Mouse (Mus musculus) limb, embryonic 11.5 days (tissue): ENCODE data around the gene Tbc1d24. TPM values are rescaled to one million over a fixed set of nuclear protein-coding genes. Genes with fewer than 3 reads are reported as not detected.

Experiments
- ATAC-seq: fragments of 200-750 bp; cut with Nextera tagmentation; 2 replicates; pipeline ENCODE4 v1.8.0; 2017; ENCODE audit warnings: low read depth; ENCODE audit not compliant: insufficient number of reproducible peaks, low FRiP score, low TSS enrichment
- DNase-seq: peaks from one replicate; pipeline ENCODE4 v3.0.0-alpha.2; 2015; ENCODE audit warnings: low spot score
- H3K27ac ChIP-seq: fragments of 300-500 bp; sonication (generic); replicated peaks from 2 replicates; pipeline ENCODE4 v1.5.1; 2014; ENCODE audit warnings: low read depth, mild to moderate bottlenecking, low read length
- H3K27me3 ChIP-seq: fragments of 300-500 bp; sonication (generic); 2 replicates; pipeline ENCODE4 v1.6.1; 2014; ENCODE audit warnings: mild to moderate bottlenecking, low read length, mixed read lengths; ENCODE audit not compliant: control insufficient read depth, insufficient read depth
- H3K36me3 ChIP-seq: fragments of 300-500 bp; sonication (generic); 2 replicates; pipeline ENCODE4 v1.6.1; 2014; ENCODE audit warnings: mild to moderate bottlenecking, low read length, moderate library complexity, mixed read lengths; ENCODE audit not compliant: control insufficient read depth, insufficient read depth
- H3K4me1 ChIP-seq: fragments of 300-500 bp; sonication (generic); 2 replicates; pipeline ENCODE4 v1.6.1; 2014; ENCODE audit warnings: low read length, mixed read lengths; ENCODE audit not compliant: control insufficient read depth, insufficient read depth
- H3K4me2 ChIP-seq: fragments of 300-500 bp; sonication (generic); 2 replicates; pipeline ENCODE4 v1.6.1; 2014; ENCODE audit warnings: low read depth, mild to moderate bottlenecking, moderate library complexity; ENCODE audit not compliant: severe bottlenecking
- H3K4me3 ChIP-seq: fragments of 300-500 bp; sonication (generic); 2 replicates; pipeline ENCODE4 v1.5.1; 2014; ENCODE audit warnings: low read depth, low read length
- H3K9ac ChIP-seq: fragments of 300-500 bp; sonication (generic); 2 replicates; pipeline ENCODE4 v1.6.1; 2014; ENCODE audit warnings: mild to moderate bottlenecking, low read length
- H3K9me3 ChIP-seq: fragments of 300-500 bp; sonication (generic); 2 replicates; pipeline ENCODE4 v1.6.1; 2016; ENCODE audit warnings: low read length; ENCODE audit not compliant: control insufficient read depth
- WGBS: fragments of 180-500 bp; shearing (Covaris S2); extraction: QIAGEN DNeasy Blood & Tissue Kit; methylation state at CpG from one replicate; pipeline ENCODE4 v1.1.7; 2014; 5-methylcytosine and 5-hydroxymethylcytosine counted together
- polyA plus RNA-seq: library from polyadenylated mRNA; unstranded; fragments of >200 nt; fragmentation: Nextera tagmentation; extraction: Ambion mirVana; gene quantifications from 2 replicates; pipeline ENCODE4 v1.2.1, GENCODE M21; 2014

The Tbc1d24 gene
- 5.0 and 5.2 TPM in 2 replicates for polyA plus RNA-seq

DNA sequence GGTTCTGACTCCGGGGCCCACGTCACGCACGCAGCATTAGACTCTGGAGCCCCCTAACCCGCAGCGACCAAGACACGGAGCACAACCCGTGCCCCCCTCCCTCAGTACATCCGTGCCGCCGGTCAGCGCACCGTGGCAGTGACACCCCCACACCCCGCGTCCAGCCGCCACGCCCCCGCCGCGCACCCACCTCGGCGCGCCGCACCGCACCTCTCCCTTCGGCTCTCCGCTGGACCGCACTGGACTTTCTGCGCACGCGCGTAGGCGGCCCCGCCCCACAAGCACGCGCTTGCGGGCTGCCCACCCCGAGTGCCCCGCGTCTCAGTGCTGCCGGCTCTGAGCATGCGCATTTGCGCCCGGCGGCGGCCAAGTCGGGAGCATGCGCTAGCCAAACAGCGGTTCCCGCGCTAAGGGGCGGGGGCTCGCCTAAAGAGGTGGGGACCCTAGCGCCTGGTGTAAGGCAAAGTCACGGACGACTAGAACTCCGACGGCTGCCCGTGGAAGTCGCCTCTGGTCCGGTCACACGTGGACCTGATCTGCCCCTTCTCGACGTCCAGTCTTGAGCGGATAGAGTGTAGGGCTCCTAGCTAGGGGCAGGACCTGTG, at the start of gene Tbc1d24:
Gene Tbc1d24 (minus strand): TSS at position 279 of the 605 bp plus-strand sequence.
- Histone ChIP-seq H3K27ac (no peak within 1 kb of the TSS), H3K9ac (peak within 1 kb of the TSS; percentile 67), H3K36me3 (no peaks in the 10 kb centered on the region), H3K27me3 (peaks cover 3% of the 10 kb centered on the region; the same call in 1 of the 2 replicates), H3K4me1 (peaks cover 56% of the 10 kb centered on the region), H3K9me3 (no peaks in the 10 kb centered on the region), H3K4me2 (peak within 1 kb of the TSS; percentile 86), H3K4me3 (peak within 1 kb of the TSS; percentile 62)
- peak; percentile 95 for DNase-seq
- WGBS: under 1% methylated on average over 65 of the region's 65 CpGs
- ATAC-seq: peak; percentile 48

DNA sequence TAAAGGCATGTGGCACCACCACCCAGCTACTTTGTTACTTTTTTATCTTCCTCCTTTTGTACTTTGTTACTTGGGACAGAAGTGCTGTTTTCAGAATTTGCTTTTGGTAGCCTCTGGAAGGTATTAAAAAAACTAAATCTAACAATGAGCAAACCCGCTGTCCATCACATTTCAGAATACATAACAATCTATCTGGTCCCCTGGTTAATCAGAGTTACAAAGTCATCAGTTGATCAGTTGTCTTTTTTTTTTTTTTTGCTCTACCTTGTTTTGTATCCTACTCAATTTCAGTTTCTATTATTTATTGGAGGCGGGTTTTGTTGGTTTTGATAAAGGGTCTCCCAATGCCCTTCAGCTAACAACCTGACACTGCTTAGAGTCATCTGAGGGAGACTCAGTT, 47.0 kb upstream of the Tbc1d24 start:
- H3K9ac ChIP-seq: no peak overlapping the region
- H3K4me3 ChIP-seq: no peak overlapping the region
- ATAC-seq: no peak
- no peak overlapping the region for H3K27ac ChIP-seq
- no peaks in the 10 kb centered on the region for H3K9me3 ChIP-seq
- H3K4me1 ChIP-seq: peaks cover 7% of the 10 kb centered on the region
- no peaks in the 10 kb centered on the region for H3K27me3 ChIP-seq
- H3K36me3 ChIP-seq: peaks cover 11% of the 10 kb centered on the region
- WGBS: 100% methylated on average over 2 of the region's 2 CpGs
- H3K4me2 ChIP-seq: peak overlapping the region; percentile 77; the same call in 1 of the 2 replicates
- DNase-seq: no peak

DNA sequence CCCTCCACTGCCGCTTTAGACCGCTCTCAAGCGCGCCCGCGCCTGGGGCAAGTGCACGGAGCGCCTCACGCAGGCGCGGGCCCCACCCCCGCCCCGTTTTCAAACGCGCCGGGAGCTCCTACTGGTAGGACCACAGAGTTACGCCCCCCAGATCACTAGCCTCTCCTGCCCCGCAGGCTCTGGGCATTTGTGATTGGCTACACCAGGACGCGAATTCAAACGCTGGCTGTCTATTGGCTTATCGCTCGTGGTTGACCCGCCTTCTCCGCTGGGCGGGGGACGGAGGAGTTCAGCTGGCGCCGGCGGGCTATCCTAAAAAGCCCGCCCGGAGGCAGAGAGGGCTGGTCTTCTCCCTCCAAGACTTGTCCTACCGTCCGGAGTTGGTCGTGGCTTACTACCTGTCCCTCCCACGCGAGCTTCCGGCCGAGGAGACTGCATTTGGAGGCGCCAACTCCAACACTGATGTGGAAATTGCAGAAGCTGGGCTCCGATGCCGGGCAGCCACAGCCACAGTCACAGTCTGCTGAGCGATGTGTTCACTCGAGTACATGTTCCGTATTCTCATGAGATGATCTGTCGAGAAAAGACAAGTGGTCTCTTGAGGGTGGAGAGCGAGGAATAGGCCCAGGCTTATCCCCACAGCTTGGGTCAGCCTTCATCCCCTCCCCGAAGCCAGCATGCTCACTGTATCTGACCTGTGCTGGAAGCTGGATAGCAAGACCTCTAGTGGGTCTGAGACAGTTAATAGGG, 46.1 kb upstream of the Tbc1d24 start, which contains the start of gene Ccnf:
Gene Ccnf (minus strand): TSS at position 165 of the 750 bp plus-strand sequence.
- H3K4me1 ChIP-seq: peaks cover 7% of the 10 kb centered on the region
- peak within 1 kb of the TSS; percentile 77 for H3K4me2 ChIP-seq
- WGBS: under 1% methylated on average over 48 of the region's 48 CpGs
- peak within 1 kb of the TSS; percentile 80 for H3K27ac ChIP-seq
- peak within 1 kb of the TSS; percentile 86 for H3K4me3 ChIP-seq
- DNase-seq: peak; percentile 97
- H3K36me3 ChIP-seq: peaks cover 13% of the 10 kb centered on the region
- H3K9ac ChIP-seq: peak within 1 kb of the TSS; percentile 85
- H3K27me3 ChIP-seq: no peaks in the 10 kb centered on the region
- peak; percentile 100 for ATAC-seq
- no peaks in the 10 kb centered on the region for H3K9me3 ChIP-seq

DNA sequence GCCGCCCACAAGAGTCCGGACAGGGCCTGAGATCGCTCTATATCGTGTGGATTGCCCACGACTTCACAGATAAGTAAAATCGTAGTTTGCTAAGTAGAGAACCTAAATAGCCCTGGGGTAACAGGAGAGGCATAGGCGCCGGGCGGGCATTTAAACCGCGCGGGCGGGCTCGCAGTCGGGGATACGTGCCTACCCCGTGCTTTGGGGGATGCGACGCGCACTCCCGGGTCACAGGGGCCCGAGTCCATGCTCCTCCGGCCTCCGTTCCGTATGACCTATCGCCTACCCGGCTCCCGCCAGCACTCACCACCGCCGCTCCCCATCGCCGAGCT, 45.6 kb upstream of the Tbc1d24 start:
- peaks cover 7% of the 10 kb centered on the region for H3K4me1 ChIP-seq
- DNase-seq: no peak
- H3K4me2 ChIP-seq: peak overlapping the region; percentile 77
- H3K9ac ChIP-seq: peak overlapping the region; percentile 85
- H3K4me3 ChIP-seq: peak overlapping the region; percentile 86
- no peaks in the 10 kb centered on the region for H3K9me3 ChIP-seq
- ATAC-seq: peak; percentile 14; the same call in 1 of the 2 replicates
- peak overlapping the region; percentile 72 for H3K27ac ChIP-seq
- peaks cover 14% of the 10 kb centered on the region for H3K36me3 ChIP-seq
- no peaks in the 10 kb centered on the region for H3K27me3 ChIP-seq
- WGBS: 0% methylated on average over 32 of the region's 32 CpGs

DNA sequence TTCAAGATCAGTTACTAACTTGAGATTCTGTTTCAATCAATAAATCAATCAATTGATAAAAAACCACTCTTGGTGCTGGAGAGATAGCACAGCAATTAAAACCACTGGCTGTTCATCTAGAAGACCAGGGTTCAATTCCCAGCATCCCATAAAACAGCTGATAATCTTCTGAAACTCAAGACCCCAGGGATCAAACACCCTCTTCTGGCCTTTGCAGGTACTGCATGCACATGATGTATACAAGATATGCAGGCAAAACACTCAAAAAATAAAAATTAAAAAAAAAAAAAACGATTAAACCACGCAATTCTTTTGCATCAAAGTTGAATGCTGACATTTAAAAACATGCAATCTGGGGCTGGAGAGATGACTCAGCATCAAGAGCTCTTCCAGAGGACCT, 43.3 kb upstream of the Tbc1d24 start:
- Histone ChIP-seq H3K4me3 (no peak overlapping the region), H3K27ac (no peak overlapping the region), H3K4me2 (no peak overlapping the region), H3K27me3 (no peaks in the 10 kb centered on the region), H3K9ac (no peak overlapping the region), H3K36me3 (peaks cover 31% of the 10 kb centered on the region), H3K9me3 (peaks cover 4% of the 10 kb centered on the region; the same call in 1 of the 2 replicates), H3K4me1 (peaks cover 7% of the 10 kb centered on the region)
- 96% methylated on average over 2 of the region's 2 CpGs for WGBS
- DNase-seq: no peak
- no peak for ATAC-seq

DNA sequence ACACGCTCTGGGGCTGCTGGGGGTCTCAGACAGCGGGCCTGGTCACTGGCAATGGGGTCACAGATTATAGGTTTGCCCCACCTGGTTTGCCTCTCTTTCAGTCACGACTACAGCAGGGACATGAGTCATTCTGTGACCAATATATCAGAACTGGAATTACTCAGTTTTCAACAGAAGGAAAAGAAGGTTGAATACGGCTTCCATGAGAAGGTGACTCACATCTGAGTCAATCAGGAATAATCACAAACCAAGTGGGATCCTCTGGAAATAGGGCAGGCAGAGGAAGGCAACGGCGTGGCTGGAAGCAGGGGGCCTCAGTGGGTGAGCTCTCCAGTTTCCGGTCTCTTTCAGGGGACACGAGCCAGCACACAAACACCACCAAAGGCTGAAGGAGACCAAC, 38.7 kb upstream of the Tbc1d24 start:
- no peak for ATAC-seq
- DNase-seq: no peak
- 98% methylated on average over 8 of the region's 8 CpGs for WGBS

DNA sequence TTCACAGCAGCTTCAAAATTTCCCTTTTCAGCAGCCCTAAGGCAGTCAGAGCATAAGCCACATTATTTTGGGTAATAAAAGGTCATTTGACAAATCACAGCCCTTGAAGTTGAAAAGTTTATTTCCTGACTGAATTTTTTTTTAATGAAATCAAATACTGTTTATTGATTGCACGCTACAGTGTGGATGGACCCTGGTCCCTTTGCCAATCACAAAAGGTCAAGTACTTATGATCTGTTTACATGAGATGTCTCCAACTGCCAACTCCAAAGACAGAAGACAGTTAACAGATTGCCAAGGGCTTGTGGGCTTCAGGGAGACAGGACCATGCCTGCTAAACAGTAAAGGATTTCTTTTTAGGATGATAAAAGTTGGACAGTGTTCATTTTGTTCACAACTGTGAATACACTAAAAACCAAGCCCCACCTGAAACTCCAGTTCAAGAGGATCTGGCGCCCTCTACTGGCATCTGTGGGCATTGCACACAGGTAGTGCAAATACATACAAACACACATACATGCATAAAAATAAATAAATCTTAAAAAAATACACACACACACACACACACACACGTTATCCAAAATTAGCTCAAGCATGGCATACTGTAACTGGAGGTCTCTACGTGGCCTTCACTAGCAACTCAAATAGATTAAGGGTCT, 38.1 kb upstream of the Tbc1d24 start:
- peak; percentile 73 for DNase-seq
- H3K27me3 ChIP-seq: no peaks in the 10 kb centered on the region
- H3K36me3 ChIP-seq: peaks cover 60% of the 10 kb centered on the region
- H3K9me3 ChIP-seq: peaks cover 4% of the 10 kb centered on the region; the same call in 1 of the 2 replicates
- H3K4me1 ChIP-seq: no peaks in the 10 kb centered on the region
- ATAC-seq: no peak
- H3K4me2 ChIP-seq: no peak overlapping the region
- H3K9ac ChIP-seq: no peak overlapping the region
- no peak overlapping the region for H3K4me3 ChIP-seq
- WGBS: 87% methylated on average over 4 of the region's 4 CpGs
- no peak overlapping the region for H3K27ac ChIP-seq

More for the DNA sequence above, 38.7 kb upstream of the Tbc1d24 start:
- no peaks in the 10 kb centered on the region for H3K4me1 ChIP-seq
- H3K9ac ChIP-seq: no peak overlapping the region
- H3K4me2 ChIP-seq: no peak overlapping the region
- H3K27ac ChIP-seq: no peak overlapping the region
- no peaks in the 10 kb centered on the region for H3K27me3 ChIP-seq
- no peak overlapping the region for H3K4me3 ChIP-seq
- peaks cover 62% of the 10 kb centered on the region for H3K36me3 ChIP-seq
- H3K9me3 ChIP-seq: peaks cover 4% of the 10 kb centered on the region; the same call in 1 of the 2 replicates

DNA sequence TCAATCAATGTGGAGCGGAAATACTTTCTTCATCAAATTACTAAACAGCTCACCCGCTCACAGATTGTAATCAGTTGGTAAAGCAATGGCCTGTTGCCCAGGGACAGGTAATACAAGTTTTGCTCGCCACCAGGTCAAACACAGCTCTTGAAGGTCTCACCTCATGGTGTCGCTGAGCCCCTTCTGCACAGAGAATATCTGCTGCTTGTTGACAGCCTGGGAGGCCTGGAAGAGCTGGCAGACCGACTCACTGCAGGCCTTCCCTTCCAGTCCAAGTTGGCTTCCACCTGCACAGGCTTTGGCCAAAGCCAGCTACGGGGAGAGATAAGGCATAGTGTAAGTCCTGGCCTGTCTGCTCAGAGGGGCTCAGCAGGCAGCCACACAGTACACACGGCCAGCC, 31.6 kb upstream of the Tbc1d24 start:
- Histone ChIP-seq H3K9ac (no peak overlapping the region), H3K4me3 (no peak overlapping the region), H3K27me3 (no peaks in the 10 kb centered on the region), H3K4me2 (no peak overlapping the region), H3K9me3 (no peaks in the 10 kb centered on the region), H3K4me1 (no peaks in the 10 kb centered on the region), H3K36me3 (peaks cover 62% of the 10 kb centered on the region), H3K27ac (no peak overlapping the region)
- 92% methylated on average over 7 of the region's 7 CpGs for WGBS
- ATAC-seq: no peak
- DNase-seq: no peak
